Mouse (Mus musculus): ENCODE data around the gene Dock3.

Gene Dock3

DNA sequence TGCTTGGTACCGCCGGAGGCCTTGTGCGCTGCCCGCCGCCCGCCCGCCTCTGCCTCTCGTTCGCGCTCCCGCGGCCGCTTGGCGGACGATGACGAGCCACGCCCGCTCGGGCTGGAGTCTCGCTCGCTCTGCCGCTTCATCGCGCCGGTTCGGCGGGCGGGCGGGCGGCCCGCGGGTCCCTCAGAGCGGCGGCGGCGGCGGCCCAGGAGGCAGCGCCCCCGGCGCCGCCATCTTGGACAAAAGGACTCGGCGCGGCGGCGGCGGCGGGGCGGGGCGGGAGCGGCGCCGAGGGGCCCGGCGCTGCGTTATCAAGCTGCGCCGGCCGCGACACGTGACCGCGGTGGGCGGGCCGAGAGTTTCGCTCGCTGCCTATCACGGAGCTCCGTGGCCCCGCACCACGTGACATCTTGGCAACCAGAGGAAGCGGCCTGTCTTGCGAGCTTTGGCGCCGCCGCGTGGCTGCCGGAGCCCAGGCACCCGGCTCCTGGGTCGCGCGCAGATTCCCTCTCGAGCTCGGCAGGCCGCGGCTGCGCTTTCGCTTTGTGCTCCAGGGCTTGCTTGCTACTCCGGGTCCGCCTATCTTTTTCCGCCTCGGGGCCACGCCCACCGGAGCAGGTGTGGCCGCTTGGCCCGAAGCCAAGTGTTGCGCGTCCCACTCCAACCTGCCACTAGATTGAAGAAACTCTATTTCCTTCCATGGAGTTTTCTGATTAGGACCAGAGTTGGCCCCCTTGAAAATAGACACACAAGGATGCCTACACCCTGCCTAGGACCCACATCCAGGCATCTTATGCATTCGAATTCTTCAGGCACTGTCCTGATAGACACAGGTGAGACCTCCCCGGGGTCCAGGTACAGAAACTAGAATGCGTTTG is 344.6 kb downstream of the Dock3 start, which contains the start of gene Rbm15b:
Rbm15b (minus strand) TSS at position 601 of the 875 bp plus-strand sequence.
- DNase-seq (ENCODE audit: low spot score) = peak; percentile 95

DNA sequence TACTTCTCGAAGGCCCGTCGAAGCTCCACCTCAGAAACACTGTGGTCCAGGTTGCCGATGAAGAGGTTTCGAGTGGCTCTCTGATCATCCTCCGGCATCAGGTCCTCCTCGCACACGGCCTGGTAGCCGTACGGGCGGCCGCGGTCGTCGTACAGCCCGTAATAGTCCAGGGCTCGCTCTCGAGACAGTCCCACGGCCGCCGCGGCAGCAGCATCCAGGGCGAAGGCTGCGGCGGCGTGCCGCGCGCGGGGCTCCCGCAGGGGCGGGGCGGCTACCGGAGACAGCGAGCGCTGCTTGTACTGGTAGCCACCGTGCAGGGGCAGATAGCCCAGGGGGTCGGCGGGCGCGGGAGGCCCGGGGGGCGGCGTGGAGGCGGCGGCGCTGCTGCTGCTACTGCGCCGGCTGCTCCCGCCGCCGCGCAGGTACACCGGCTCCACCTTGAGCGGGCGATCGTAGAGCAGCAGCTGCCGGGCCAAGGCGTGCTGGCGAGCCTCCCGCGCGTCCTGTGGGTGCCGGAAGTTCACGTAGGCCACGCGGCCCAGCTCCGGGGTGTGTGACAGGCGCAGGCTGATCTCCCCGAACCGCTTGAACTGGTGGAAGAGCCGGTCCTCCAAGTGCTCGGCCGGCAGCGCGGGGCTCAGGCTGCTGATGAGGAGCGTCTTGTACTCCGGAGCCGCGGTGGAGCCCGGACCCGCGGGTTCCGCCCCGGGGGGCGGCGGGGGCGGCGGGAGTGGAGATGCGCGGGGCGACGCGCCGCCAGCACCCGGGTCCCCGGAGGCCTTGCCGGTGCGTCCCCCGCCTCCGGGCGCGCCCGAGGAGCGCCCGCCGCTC is 345.6 kb downstream of the Dock3 start:
- no peak for DNase-seq (ENCODE audit: low spot score)

DNA sequence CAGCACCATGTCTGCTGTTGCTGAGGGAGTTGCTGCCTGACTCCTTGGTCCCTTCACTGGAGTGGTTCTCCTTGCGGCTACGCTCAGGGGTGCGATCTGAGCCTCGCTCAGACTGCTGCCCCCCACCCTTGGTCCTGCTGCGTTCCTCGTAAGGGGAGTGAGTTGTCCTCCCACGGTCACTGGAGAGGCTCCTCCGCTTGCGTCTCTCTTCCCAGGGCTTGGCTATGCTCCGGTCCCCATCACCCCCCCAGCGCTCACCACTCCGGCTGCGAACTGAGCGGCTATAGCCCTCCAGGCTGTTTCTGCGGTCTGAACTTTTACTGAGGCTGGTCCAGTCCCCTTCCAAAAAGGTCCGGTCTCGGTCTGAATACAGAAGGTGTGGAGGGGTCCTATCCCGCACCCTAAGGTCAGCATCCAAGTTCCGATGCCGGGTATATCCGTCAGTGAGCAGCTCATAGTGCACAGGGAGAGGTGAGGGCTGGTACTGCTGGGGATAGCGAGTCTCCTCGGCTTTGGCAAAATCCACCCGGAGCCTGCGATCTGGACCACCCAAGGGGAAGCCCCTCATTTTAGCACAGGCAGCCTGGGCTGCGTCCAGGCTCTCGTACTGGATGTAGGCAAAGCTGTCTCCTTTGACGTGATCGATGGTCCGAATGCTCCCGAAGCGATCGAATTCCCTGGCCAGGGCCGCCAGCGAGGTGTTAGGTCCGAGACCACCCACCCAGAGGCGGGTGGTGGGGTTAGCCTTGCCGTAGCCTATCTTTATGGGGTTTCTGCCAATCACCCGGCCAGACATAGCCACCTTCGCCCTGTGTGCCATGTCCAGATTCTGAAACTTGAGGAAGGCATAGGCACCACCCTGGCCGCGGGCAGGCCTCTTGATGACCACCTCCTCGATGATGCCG is 346.5 kb downstream of the Dock3 start:
- no peak for DNase-seq (ENCODE audit: low spot score)

DNA sequence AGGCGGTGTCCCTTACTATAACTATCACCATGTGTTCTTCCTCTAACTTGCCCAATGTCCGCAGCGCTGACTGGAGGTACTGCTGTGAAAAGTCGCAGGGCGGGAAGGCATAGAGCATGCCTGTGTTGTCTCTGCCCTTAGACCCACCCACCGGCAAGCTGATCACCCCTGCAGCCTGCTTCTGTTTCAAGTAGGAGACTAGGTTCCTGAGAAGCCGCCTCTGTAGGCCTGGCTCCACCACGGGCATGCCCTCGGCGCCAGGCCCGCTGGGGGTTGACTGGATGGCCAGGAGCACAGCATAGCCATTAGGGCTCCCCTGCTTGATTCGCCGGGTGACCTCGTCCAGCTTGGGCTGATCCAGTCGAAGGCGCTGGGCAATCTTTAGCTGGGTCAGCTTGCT is 347.4 kb downstream of the Dock3 start:
- no peak for DNase-seq (ENCODE audit: low spot score)

DNA sequence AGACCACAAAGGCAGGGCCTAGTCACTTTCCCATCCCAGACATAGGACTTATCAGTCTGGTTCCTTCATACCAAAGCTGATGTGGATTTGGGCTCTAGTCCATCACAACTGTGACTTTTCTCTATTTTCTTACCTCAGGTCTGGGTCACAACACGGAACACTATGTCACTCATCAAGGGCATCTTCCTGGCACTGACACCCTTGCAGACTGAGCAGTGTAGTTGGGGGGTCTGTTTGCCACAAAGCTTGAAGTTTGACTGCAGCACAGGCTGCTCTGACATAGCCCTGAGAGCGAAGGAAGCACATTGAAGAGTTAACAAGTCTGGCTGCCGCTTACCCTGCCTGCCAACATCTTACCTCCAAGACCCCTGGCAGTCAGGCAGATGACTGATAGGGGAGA is 348.6 kb downstream of the Dock3 start:
- no peak for DNase-seq (ENCODE audit: low spot score)

DNA sequence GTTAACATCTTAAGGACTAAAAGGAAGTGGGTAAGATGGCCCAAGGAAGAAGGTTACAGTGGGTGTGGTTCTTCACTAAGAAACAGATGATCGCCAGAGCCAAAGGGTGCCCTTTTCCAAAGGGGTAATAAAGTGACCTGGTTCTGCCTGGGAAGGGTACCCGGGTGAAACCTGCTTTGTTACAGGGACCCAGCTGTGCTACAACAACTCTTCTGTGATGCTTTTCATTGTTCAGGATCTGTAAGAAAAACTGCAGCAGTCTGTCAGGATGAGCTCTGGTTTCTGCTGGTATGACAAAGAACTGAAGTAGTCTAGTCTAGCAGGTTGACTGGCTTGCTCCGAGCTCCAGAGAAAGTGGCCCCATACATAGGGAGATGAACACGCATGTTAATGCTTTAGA is 349.5 kb downstream of the Dock3 start:
- no peak for DNase-seq (ENCODE audit: low spot score)

DNA sequence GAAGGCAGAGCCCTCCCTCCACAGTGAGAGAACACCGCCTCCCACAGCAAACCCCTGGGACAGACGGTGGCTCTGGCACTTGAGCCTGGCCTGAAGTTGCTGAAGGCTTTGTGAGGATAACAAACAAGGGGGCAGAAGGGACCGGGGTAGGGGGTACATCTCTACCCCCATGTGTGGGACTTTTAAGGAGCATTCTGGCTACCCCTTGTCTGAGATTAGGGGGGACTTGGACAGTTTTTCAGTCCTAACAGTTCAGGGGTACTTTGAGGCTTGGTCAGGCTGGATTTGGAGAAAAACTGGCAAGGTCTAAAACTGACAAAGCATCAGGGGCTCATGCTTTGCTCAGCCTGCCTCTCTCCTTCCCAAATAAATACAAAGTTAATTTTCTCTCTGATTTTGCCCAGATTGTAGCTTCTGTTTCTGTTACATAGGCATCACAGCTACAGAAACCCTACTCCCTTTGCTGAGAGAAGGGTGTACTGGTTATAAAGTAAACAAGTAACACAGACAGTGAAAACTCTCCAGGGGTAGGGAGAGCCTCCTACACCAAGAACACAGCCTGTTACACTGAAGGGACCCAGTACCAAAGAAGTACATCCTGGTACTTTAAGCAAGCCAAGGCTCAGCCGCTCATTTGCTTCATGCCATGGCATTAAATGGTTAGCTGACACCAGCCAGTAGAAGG is 350.5 kb downstream of the Dock3 start:
- no peak for DNase-seq (ENCODE audit: low spot score)

DNA sequence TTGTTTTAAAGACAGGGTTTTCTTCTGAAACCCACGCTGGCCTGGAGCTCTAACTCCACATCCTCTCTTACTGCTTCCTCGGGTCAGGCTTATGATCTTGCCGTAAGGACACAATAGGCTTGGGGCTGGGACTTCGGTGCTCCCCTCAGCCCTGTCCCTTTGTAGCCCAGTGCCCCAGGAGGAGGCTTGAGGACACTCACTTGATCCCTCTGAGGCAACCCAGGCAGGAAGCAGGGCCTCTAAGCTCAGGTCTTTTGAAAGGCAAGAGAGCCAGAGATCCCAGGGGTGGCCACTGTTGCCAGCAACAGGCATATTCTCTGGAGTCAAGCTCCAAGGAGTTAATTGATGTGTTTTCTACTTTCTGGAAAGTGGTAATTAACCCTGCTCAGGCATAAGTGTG is 352.2 kb downstream of the Dock3 start:
- no peak for DNase-seq (ENCODE audit: low spot score)

DNA sequence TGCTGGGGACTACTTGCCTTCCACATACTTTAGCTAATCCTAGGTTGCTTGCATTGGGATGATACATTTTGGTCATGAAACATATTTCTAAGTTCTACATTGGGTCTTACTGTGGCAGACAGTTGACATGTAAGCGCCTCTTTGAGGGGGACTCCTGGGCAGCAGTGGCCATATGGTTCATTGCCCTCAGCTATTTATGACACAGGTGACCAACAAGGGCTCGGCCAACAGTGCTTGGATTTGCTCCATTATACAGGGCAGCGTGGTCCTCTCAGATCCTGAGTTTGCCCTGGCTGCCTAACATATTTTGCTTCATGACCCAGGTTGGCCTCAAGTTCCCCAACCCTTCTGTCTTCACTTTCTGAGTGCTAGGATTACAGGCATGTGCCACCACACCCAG is 355.0 kb downstream of the Dock3 start:
- DNase-seq (ENCODE audit: low spot score) = no peak

DNA sequence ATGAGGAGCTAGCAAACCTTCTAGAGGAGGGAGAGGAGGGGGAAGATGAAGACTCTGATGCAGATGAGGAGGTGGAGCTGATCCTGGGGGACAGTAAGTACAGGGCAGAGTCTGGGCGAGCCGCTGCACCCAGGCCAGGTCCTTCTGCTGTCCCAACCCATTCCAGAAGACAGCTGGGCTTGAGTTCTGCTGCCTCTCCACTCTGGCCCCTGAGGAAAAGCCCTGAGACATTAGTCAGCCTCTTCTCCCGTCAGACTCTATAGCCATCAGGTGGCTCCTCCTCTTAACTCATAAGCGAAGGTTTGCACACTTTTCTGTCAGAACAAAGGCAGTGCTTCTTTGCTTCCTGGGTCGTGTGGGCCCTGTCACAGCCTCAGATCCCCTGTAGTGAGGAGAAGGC is 357.5 kb downstream of the Dock3 start:
- no peak for DNase-seq (ENCODE audit: low spot score)

DNA sequence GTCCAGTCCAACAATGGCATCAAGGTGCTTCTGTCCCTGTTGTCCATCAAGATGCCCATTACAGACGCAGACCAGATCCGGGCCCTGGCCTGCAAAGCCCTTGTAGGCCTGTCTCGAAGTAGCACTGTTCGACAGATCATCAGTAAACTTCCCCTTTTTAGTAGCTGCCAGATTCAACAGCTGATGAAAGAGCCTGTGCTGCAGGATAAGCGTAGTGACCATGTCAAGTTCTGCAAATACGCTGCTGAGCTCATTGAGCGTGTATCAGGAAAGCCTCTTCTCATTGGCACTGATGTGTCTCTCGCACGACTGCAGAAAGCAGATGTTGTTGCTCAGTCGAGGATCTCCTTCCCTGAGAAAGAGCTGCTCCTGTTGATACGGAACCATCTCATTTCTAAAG is 373.7 kb downstream of the Dock3 start:
- no peak for DNase-seq (ENCODE audit: low spot score)

DNA sequence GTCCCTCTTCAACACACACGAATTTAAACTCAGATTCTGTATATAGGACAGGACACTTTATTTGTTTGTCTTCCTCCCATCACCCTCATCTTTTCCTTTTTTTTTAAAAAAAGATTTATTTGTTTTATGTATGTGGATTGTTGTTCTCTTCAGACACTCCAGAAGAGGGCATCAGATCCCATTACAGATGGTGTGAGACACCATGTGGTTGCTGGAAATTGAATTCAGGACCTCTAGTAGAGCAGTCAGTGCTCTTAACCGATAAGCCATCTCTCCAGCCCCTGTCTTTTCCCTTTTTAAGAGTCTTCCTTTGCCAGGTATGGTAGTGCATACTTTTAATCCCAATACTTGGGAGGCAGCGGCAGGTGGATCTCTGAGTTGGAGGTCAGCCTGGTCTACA is 375.0 kb downstream of the Dock3 start:
- DNase-seq (ENCODE audit: low spot score) = no peak
